Mouse (Mus musculus): ENCODE measurements around the gene Slc1a2. TPM values are rescaled to one million over a fixed set of nuclear protein-coding genes. Genes with fewer than 3 reads are reported as not detected.

Gene Slc1a2
- total and polyA plus RNA-seq, 2 experiments from 2014 or later: 18.4 to 82.0 TPM

DNA sequence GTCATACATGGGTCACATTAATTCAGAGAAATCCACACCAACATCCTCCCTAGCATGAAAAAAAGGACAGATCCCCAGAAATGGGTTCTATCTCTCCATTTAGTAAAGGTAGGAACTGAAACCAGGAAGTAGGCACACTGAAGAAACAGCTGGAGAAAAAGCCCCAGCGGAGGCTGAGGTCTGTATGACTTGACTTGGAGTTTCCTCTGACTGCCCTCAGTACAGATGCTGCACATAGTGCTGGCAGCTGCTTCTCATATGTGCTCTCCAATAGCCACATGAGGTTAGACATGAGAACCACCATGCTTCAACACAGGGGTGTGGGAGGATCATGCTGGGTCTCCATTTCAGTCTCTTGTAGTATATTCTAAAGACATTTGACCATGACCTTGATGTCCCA, 80.4 kb downstream of the Slc1a2 start:
- no peaks in the 10 kb centered on the region for H3K27me3 ChIP-seq (ENCODE audit: insufficient read depth, low read length)
- H3K4me1 ChIP-seq (ENCODE audit: insufficient read depth): no peaks in the 10 kb centered on the region
- H3K36me3 ChIP-seq (ENCODE audit: insufficient read depth): peaks cover 4% of the 10 kb centered on the region; the same call in 1 of the 2 replicates
- no peak overlapping the region for H3K27ac ChIP-seq (ENCODE audit: low read depth, low read length)
- H3K4me2 ChIP-seq (ENCODE audit: low read depth): no peak overlapping the region
- no peak overlapping the region for H3K4me3 ChIP-seq (ENCODE audit: low read depth, low read length)
- no peaks in the 10 kb centered on the region for H3K9me3 ChIP-seq (ENCODE audit: low read length)
- H3K9ac ChIP-seq: no peak overlapping the region
- TF ChIP-seq CTCF (IDR thresholded peaks at IDR 0.05; ENCODE audit: low read depth): no peak
- DNase-seq: no peak
- ATAC-seq: no peak
- WGBS: 94% methylated on average over 1 of the region's 1 CpGs

DNA sequence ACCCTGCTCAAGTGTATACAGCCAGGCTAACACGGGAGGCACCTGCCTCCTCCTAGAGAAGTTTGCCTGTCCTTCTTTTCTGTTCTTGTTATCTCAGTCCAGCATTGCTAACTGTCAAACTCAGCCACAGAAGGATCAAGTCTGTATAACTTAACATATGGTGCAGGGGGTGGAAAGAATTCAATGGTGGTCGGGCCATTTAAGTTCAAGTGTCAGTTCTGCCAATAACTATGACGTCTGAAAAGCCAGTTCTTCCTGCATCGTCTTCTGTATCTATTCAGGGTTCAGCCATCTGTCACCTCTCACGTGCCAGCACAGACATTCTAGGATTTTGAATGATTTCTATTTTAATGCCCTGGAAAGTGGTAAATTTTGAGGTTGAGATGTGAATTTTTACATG, 84.2 kb downstream of the Slc1a2 start:
- peak; percentile 34 for DNase-seq
- H3K4me3 ChIP-seq (ENCODE audit: low read depth, low read length): no peak overlapping the region
- 58% methylated on average over 5 of the region's 5 CpGs for WGBS
- no peaks in the 10 kb centered on the region for H3K27me3 ChIP-seq (ENCODE audit: insufficient read depth, low read length)
- no peak overlapping the region for H3K4me2 ChIP-seq (ENCODE audit: low read depth)
- peak; percentile 23; the same call in 1 of the 2 replicates for ATAC-seq
- no peaks in the 10 kb centered on the region for H3K9me3 ChIP-seq (ENCODE audit: low read length)
- no peak for TF ChIP-seq CTCF (IDR thresholded peaks at IDR 0.05; ENCODE audit: low read depth)
- H3K4me1 ChIP-seq (ENCODE audit: insufficient read depth): 0 out of 2 replicates have a peak, but pooled peaks cover 11% of the 10 kb centered on the region
- H3K27ac ChIP-seq (ENCODE audit: low read depth, low read length): no peak overlapping the region
- H3K36me3 ChIP-seq (ENCODE audit: insufficient read depth): peaks cover 4% of the 10 kb centered on the region; the same call in 1 of the 2 replicates
- no peak overlapping the region for H3K9ac ChIP-seq

DNA sequence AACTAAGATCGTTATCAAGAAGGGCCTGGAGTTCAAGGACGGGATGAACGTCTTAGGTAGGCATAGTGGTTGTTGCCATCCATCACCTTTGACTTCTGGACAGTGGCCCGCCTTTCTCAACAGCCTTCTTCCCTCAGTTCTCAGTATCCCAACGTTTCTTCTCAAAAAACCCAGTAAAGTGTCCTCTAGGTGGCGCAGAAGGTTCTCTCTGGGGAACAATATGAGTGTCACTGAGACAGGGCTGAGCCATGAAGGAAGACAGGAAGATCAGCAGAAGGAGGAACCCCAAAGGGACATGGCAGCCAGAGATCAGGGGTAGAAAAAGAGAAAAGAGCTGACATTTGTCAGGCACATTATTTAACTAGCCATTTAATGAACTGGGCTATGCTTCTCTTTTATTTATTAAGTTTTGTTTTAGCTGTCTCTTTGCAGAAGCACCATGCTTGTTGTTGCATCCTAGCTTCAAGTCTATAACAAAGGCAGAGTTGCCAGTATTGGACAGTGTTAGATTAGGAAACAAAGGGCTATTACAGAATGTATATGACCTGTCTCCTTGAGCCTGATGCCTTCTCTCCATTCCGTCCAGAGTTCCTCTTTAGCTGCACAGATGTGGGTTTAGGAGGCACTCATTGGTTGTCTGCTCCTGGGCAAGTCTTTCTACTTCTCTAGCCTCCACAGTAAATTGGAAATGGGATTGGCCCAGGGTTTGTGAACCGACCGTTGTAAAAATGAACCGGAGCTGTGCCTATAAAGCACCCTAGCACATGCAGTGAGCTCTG, 85.6 kb downstream of the Slc1a2 start:
- peak; percentile 68 for TF ChIP-seq CTCF (IDR thresholded peaks at IDR 0.05; ENCODE audit: low read depth)
- no peak overlapping the region for H3K9ac ChIP-seq
- H3K4me2 ChIP-seq (ENCODE audit: low read depth): no peak overlapping the region
- 0 out of 2 replicates have a peak, but pooled peaks cover 11% of the 10 kb centered on the region for H3K4me1 ChIP-seq (ENCODE audit: insufficient read depth)
- no peaks in the 10 kb centered on the region for H3K9me3 ChIP-seq (ENCODE audit: low read length)
- no peaks in the 10 kb centered on the region for H3K27me3 ChIP-seq (ENCODE audit: insufficient read depth, low read length)
- ATAC-seq (no peak), DNase-seq (peak; percentile 61)
- peaks cover 4% of the 10 kb centered on the region; the same call in 1 of the 2 replicates for H3K36me3 ChIP-seq (ENCODE audit: insufficient read depth)
- H3K4me3 ChIP-seq (ENCODE audit: low read depth, low read length): no peak overlapping the region
- 63% methylated on average over 10 of the region's 10 CpGs for WGBS
- no peak overlapping the region for H3K27ac ChIP-seq (ENCODE audit: low read depth, low read length)

DNA sequence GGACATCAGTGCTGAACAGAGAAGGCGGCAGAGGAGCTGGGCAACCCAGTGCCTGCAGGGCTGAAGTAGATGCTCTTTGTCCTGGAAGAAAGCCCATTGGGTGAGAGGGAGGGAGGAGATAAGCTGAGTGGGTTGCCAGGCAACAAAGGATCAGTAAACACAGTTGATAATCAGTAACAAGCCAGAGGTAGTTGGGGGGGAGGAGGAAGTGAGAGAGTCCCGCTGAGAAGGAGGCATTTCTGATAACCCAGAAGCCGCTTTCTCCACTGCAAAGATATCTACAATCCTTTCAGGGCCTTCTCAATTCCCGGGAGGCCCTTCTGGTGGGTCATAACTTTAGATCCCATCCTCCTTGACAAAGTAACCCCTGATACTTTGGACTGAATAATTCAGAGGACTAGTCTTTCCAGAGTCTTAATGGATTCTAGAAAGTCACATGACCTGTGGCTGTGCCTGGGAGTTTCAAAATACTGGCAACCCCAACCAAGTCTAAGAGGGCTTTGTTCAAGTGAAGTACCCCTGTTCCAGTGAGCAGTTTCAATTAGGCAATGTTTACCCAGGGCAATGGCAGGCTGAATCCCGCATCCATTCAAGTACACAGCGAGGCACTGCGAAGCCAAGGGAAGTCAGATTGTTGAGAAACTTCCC, 86.9 kb downstream of the Slc1a2 start:
- 9% methylated on average over 7 of the region's 7 CpGs for WGBS
- no peak for TF ChIP-seq CTCF (IDR thresholded peaks at IDR 0.05; ENCODE audit: low read depth)
- H3K36me3 ChIP-seq (ENCODE audit: insufficient read depth): no peaks in the 10 kb centered on the region
- peak; percentile 71 for DNase-seq
- 0 out of 2 replicates have a peak overlapping the region, but pooled peaks have one; percentile 3 for H3K4me2 ChIP-seq (ENCODE audit: low read depth)
- no peak overlapping the region for H3K9ac ChIP-seq
- no peaks in the 10 kb centered on the region for H3K9me3 ChIP-seq (ENCODE audit: low read length)
- no peak overlapping the region for H3K4me3 ChIP-seq (ENCODE audit: low read depth, low read length)
- peak; percentile 90 for ATAC-seq
- no peaks in the 10 kb centered on the region for H3K27me3 ChIP-seq (ENCODE audit: insufficient read depth, low read length)
- H3K4me1 ChIP-seq (ENCODE audit: insufficient read depth): 0 out of 2 replicates have a peak, but pooled peaks cover 11% of the 10 kb centered on the region
- peak overlapping the region; percentile 35; the same call in 1 of the 2 replicates for H3K27ac ChIP-seq (ENCODE audit: low read depth, low read length)

DNA sequence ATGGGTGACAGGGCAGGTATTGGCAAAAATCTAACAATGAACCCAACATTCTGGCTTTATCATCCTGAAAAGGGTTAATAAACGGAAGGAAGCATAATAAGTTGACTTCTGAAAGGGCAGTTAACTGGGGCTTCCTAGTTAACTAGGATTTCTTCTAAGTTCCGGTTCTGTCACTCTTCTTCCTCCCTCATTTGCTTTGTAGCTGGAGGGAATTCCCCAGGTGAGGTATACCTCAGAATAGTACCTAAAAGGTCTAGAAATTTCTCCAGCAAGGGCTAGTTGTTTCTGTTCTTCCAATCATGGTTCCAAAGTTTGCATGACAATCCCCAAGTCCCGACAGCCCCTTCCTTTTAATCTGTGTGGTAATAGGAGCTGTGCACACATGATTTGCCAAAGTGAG, 89.3 kb downstream of the Slc1a2 start:
- WGBS: 81% methylated on average over 3 of the region's 3 CpGs
- no peak overlapping the region for H3K9ac ChIP-seq
- H3K9me3 ChIP-seq (ENCODE audit: low read length): no peaks in the 10 kb centered on the region
- peaks cover 3% of the 10 kb centered on the region; the same call in 1 of the 2 replicates for H3K36me3 ChIP-seq (ENCODE audit: insufficient read depth)
- no peak for TF ChIP-seq CTCF (IDR thresholded peaks at IDR 0.05; ENCODE audit: low read depth)
- H3K4me1 ChIP-seq (ENCODE audit: insufficient read depth): 0 out of 2 replicates have a peak, but pooled peaks cover 11% of the 10 kb centered on the region
- DNase-seq (no peak), ATAC-seq (no peak)
- no peak overlapping the region for H3K4me3 ChIP-seq (ENCODE audit: low read depth, low read length)
- no peaks in the 10 kb centered on the region for H3K27me3 ChIP-seq (ENCODE audit: insufficient read depth, low read length)
- H3K27ac ChIP-seq (ENCODE audit: low read depth, low read length): no peak overlapping the region
- H3K4me2 ChIP-seq (ENCODE audit: low read depth): no peak overlapping the region

DNA sequence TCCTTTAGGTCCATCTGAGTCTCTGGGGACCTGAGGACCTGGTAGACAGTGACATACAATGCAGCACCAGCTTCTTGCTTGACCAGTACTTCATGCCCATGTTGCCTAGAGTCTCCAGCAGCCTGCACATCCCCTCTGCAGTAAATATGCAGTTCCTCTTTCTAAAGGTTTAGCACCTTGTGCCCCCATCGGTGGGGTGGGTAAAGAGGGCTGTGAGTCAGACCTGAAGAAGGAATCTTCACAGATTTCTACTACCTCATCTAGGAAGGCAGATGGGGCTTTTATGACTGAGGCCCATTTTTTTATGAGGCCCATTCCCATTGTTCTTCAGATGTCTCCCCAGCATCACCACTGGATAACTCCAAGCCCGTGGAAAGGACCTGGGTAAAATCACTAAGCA, 91.5 kb downstream of the Slc1a2 start:
- 86% methylated on average over 2 of the region's 2 CpGs for WGBS
- TF ChIP-seq CTCF (IDR thresholded peaks at IDR 0.05; ENCODE audit: low read depth): no peak
- Histone ChIP-seq H3K27me3 (ENCODE audit: insufficient read depth, low read length) (no peaks in the 10 kb centered on the region), H3K27ac (ENCODE audit: low read depth, low read length) (no peak overlapping the region), H3K4me2 (ENCODE audit: low read depth) (no peak overlapping the region), H3K9ac (no peak overlapping the region), H3K4me3 (ENCODE audit: low read depth, low read length) (no peak overlapping the region), H3K36me3 (ENCODE audit: insufficient read depth) (peaks cover 3% of the 10 kb centered on the region; the same call in 1 of the 2 replicates), H3K9me3 (ENCODE audit: low read length) (no peaks in the 10 kb centered on the region), H3K4me1 (ENCODE audit: insufficient read depth) (0 out of 2 replicates have a peak, but pooled peaks cover 5% of the 10 kb centered on the region)
- DNase-seq (no peak), ATAC-seq (no peak)

DNA sequence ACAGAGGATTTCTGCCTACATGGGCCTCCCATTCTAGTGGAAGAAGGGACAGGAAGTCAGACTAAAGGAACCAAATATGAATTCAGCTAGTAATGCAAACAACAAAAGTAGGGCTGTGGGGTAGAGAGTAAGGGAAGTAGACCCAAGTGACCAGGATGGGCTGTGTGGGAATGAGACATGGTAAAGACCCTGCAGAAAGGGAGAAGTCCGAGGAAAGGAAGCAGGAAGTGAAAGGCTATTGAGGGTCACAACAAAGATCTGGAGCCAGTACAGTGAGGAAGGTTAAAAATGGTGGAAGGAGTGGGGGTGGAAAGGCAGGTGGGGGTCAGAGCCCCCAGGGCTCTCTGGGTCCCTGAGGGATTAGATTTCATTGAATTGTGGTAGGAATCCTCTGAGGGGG, 93.4 kb downstream of the Slc1a2 start:
- DNase-seq (no peak), ATAC-seq (no peak)
- no peak for TF ChIP-seq CTCF (IDR thresholded peaks at IDR 0.05; ENCODE audit: low read depth)
- H3K36me3 ChIP-seq (ENCODE audit: insufficient read depth): peaks cover 3% of the 10 kb centered on the region; the same call in 1 of the 2 replicates
- H3K9me3 ChIP-seq (ENCODE audit: low read length): no peaks in the 10 kb centered on the region
- WGBS: 79% methylated on average over 1 of the region's 1 CpGs
- no peaks in the 10 kb centered on the region for H3K27me3 ChIP-seq (ENCODE audit: insufficient read depth, low read length)
- H3K4me2 ChIP-seq (ENCODE audit: low read depth): no peak overlapping the region
- no peak overlapping the region for H3K27ac ChIP-seq (ENCODE audit: low read depth, low read length)
- no peaks in the 10 kb centered on the region for H3K4me1 ChIP-seq (ENCODE audit: insufficient read depth)
- H3K9ac ChIP-seq: no peak overlapping the region
- no peak overlapping the region for H3K4me3 ChIP-seq (ENCODE audit: low read depth, low read length)

Data from forebrain, postnatal 0 days (tissue).